Mouse (Mus musculus) CD4-positive, CD25-positive, alpha-beta regulatory T cell, adult 2 months (primary cell): ENCODE results near the gene Med20.
"Not testable (repeated sequence)": the region's sequence is repeated elsewhere in the genome, so short reads cannot be mapped to it uniquely, and the experiment has no call there.

ENCODE experiments used
- DNase-seq: peaks from one replicate; pipeline ENCODE4 v3.0.0-alpha.2; 2012; ENCODE audit warnings: low read depth, low spot score

Gene Med20

DNA sequence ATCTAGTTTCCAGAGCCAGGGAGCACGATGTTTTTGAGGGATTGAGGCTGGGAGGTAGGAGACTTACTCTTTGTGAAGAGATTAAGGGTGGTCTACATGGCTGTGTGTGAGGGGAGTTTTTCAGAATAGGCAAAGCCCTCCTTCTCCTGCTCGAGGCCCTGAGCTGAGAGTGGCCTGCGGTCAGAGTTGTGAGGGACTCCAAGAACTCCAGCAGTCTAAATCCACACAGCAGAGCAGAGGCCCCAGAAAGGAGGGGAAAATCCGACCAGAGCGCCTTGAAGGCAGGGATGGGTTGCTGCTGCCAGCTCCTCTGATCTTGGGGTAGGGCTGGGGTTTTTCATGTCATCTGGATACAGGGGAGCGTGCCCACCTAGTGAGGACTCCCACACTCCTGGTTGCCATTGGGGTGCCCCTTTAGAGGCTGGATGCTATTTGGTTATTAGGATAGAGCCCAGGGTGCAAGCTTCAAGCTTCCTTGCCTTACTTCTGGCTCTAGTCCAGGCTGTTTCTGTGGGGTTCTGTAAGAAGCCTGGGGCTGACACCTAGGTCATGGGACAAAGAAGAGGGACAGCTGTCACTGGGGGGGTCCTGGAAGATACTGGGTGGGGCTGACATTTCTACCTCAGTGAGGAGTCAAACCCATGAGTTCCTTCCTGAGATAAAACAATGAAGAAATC, 15.1 kb upstream of the Med20 start:
- DNase-seq: no peak

DNA sequence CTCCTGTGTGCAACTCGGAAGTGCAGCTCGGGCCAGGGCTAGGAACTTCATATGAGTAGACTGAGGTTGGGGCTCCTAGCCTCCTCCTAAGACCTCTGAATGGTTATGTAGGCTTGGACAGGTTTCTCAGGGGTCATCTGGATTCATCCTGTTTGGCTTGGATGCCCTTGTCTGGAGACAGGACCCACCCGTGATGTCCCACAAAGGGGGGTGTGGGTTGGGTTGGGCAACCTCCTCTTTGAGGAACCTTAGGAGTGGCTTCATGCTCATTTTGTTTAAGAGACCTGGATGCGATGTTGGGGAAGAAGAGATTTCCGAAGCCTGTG, 14.6 kb upstream of the Med20 start:
- DNase-seq: no peak

DNA sequence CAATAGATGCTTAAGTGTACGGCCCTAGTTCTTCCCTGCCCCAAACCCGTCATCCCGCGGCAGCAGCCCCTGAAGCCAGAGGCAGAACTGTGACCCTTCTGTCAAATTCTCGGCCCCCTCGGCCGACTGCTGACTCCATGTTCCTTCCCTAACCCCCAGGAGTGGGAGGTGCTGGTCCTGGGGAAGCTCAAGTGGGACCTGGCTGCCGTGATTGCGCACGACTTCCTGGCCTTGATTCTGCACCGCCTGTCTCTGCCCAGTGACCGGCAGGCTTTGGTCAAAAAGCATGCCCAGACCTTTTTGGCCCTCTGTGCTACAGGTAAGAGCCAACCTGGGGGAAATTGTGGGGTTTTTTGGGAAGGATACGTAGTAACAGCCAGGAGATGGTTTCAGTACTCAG, 14.1 kb upstream of the Med20 start:
- DNase-seq: no peak

DNA sequence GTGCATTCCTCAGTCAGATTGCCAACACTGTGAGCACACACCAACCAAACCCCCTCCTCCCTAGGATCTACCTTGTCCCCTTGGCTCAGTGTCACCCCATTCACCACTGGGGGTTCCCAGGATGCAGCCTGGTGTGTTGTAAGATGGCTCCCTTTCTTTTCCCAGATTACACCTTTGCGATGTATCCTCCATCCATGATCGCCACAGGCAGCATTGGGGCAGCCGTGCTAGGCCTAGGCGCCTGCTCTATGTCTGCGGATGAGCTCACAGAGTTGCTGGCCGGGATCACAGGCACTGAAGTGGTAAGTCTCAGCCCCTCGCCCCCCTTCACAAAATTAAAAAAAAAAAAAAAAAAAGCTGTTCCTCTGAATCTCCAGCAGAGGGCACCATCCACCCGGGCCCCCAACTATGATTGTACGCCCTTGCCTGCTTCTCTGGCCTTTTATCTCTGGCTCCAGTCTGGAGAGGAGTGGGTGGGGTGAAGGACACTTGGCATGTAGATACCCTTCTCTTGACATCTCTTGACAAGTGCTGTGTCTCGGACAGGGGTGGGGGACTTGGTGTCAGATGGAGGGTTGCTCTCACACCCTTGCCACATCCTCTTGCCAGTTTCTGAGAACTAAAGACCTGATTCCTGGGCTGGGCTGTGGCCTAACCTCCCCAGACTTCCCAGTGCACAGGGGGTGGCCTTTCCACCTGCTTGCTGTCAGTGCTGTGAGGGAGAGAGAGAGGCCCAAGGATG, 13.4 kb upstream of the Med20 start:
- peak; percentile 78 for DNase-seq

DNA sequence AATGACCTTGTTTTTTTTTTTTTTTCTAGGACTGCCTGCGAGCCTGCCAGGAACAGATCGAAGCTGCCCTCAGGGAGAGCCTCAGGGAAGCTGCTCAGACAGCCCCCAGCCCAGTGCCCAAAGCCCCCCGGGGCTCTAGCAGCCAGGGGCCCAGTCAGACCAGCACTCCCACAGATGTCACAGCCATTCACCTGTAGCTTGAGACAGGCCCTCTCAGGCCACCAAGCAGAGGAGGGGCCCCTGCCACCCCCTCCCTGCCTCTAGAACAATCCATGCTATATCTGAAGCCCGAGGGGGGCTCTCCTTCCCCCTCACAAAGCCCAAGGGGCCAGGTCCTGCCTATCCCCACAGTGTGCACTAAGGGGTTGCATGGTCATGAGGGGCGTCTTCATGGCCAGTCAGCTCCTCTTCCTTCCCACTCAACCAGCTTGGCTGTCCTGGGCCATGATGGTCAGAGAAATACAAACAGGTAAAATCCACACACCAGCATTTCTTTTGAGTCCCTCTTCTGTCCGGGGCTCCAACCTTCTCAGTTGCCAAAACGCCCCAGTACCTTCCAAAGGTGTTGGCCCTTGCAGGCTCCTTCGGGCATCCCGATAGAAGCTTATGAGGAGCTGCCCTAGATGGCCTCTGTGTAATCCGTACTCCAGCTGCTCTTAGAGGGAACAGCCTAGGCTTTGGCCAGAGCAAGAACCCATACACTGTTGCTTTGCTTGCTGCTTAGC, 12.6 kb upstream of the Med20 start:
- DNase-seq: not testable (repeated sequence)

DNA sequence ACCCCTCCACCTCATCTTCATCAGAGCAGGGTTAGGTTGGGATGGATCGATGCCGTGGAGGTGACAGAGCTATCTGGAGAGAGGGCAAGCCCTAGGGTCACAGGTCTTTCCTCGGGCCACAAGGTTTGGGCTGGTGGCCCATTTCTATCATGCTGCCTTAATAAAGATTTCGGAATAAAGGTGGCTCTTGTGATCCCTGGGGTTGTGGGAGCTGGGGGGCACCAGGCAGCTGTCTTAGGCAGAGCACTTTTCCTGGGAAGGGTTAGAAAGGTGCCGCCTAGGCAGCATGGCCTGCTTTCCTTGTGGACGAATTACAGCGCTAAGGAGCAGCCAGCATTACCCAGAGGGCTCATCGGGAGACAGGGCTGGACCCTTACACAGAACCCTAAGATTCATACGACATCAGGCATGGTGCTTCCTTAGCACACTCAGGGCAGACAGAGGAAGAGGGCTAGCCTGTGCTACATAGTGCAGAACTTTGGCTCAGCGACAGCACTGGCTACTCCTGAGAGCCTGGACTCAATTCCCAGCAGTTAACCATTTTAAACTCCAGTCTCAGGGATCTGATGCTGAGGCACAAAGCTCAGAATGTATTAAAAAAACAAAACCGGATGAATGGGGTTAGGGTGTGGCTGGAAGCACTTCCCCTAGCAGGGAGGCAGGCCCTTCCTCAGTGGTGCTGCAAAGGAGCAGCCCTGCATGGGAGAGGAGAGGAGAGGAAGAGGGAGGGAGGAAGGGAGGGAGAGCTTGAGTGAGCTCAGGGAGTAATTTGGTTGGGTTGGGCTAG, 11.7 kb upstream of the Med20 start:
- DNase-seq: peak; percentile 54

DNA sequence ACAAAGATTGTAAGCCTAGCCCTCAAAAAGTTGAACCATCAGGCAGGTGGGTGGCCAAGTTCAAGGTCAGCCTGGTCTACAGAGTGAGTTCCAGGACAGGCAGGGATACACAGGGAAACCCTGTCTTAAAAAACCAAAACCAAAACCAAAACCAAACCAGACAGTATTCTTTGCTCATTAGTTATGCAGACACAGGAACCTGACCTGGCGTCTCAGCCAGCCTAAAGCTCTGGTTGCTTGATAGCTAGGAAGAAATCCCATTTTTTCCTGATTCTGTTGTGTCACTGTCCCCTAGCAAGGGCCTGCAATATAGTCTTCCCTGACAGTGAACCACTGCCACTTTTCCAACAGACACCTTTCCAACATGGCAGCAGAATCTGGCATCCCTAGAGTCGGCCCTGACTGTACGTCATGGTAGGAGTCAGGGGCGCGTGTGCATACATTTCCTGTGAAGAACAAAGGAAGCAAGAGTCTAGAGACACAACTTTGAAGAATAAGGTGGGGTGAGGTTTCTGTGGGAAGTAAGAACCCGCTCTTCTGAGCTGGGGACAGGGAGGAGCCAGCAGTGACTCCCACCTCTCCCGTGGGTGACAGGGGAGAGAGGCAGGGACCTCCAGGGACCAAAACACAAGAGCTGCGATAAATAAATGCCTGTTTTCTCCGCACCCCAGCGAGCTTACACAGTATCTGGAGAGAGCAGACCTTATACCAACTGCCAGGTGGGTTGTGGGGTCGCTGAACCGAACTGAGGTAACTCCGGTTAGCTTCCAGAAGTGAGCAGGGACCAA, 10.6 kb upstream of the Med20 start:
- peak; percentile 77 for DNase-seq

DNA sequence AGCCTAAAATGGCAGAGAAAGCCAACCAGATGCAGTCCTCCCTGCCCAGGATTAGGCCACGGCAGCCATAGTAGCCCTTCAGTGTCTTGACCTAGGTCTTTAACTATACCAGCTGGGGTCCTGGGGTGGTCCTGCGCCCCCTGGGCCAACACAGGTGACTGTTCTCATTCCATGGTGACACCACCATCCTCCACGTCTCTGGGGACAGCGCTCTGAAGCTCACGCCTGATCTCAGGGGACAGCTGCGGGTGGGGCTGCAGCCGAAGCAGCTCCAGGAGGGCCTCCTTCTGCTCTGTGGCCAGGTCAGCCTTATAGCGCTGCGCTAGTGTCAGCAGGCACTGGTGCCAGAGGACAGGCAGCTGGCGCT, 10.0 kb upstream of the Med20 start:
- DNase-seq: no peak

DNA sequence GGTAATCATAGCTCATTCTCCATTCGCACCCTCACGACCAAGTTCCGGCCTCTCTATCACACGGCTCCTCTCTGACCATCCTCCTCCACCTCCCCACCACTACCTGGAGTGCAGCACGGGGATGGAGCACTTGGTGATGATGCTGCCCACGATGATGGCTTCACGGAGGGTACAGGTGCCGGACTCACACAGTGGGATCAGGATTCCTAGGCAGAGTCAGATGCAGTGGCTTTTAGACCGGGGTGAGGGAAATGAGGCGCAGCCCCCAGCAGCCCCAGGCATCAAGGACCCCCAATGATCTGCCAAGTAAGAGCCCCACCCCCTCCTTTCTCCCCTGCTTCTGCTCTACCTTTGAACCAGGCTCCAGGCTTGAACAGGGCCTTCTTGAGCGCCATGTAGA, 9.1 kb upstream of the Med20 start:
- DNase-seq: no peak

DNA sequence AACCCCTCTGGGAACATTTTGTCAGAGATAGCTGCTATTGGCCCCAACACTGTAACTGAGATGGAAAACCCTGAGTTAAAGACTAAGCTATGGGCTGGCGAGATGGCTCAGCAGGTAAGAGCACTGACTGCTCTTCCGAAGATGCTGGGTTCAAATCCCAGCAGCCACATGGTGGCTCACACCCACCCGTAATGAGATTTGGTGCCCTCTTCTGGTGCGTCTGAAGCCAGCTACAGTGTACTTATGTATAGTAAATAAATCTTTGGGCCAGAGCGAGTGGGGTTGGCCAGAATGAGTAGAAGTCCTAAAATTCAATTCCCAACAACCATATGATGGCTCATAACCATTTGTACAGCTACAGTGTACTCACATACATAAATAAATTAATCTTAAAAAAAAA, 5.2 kb upstream of the Med20 start:
- DNase-seq: peak; percentile 72

DNA sequence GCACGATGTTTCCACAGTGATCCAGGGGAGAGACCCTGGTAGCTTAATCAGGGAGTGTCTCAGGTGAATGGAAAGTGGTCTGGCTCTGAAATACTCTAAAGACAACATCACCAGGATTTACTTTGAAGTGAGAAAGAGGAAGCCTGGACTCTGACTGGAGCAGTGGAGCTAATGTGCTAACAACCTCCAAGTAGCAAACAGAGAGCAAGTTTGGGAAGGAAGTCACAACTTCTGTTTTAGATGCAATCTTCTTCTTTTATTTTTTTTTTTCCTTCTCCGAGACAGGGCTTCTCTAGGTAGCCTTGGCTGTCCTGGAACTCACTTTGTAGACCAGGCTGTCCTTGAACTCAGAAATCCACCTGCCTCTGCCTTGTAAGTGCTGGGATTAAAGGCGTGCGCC, 2.2 kb upstream of the Med20 start:
- no peak for DNase-seq

DNA sequence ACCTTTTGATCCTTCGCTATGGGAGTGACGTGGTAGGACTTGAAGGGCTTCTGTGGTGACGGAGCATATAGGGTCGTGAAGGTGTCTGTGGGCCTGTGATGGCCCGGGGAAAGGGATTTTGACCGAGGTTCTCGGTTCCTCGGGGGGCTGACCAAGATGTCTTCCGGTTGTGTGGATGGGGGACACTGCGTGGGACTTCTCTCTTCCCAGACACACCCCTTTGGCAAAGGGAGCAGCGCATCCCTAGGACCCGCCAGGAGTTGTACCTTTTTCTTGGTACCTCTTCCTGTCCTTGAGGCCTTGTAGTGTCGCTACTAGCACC, 240 bp downstream of the Med20 start:
- DNase-seq: no peak

DNA sequence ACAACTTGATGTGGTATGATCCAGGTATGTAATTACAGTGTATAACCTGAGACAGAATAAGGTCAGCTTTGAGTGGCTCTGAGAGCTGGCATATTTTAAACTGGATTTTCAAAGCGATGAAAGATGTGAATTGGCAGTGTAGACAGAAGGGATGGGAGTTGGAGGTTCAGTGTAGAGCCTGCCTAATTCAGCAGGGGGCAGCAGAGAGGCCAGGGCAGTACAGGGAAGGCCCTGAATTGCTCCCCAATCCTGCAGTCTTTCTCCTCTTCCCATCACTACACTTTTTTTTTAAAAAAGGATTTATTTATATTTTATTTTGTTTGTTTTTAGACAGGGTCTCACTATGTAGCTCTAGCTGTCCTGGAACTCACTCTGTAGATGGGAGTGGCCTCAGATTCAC, 2.6 kb downstream of the Med20 start:
- DNase-seq: peak; percentile 78

DNA sequence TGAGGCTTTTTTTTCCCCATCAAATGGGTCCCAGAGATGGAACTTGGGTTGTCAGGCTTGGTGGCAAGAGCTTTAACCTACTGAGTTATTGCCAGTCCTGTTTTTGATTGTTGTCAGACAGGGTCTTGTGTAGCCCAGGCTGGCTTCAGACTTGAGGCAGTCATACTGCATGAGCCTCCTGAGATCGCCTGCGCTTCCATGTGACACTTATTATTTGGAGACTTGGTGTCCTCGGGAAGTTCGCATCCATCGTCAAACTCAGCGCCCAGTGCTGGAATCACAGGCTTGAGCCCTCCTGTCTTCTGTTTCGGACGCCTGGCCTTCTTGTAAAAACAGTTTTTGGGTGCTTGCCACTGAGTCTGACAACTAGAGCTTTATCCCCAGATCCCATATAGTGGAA, 4.7 kb downstream of the Med20 start:
- no peak for DNase-seq

DNA sequence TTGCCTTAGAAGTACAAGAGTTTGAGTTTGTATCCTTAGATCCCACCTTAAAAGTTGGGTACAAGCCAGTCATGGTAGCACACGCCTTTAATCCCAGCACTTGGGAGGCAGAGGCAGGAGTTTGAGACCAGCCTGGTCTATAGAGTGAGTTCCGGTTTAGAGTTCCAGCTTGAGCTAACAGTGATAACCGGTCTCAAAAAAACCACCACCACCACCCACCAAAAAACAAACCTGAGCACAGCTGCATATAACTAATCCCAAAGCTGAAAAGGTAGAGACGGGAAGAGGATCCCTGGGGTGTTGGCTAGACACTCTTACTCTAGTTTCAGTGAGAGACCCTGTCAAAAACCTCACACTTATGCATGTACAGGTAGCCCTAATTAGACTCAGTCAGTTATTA, 5.3 kb downstream of the Med20 start:
- DNase-seq: no peak

DNA sequence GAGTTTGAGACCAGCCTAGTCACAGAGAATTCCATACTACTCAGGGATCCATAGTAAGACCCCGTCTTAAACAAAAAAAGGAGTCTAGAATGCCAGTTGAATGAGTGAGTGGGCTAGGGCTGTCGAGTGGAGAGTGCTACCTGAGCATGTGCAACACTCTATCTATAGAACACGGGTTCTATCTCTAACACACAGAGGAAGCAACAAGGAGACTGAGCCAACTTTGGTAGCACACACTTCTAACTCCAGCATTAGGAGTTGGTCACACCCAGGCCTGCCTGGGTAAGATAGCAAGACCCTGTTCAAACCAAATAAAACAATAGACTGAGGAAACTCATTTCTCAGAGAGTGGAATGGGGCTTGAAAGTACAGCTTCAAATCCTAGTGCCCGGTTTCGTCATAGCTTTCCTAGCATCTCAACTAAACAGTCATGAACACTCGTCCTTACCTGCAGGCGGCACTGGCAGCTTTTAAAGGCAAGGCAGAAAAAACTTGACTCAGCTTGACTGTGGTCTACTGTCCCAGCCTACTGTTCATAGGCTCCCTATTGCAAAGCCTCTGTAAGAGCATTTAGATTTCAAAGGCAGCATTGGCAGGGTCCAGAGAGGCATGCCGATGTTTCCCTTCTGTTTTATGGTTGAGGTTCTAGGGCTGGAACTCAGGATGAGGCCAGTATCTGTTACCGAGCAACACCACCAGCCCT, 6.4 kb downstream of the Med20 start:
- DNase-seq: no peak

DNA sequence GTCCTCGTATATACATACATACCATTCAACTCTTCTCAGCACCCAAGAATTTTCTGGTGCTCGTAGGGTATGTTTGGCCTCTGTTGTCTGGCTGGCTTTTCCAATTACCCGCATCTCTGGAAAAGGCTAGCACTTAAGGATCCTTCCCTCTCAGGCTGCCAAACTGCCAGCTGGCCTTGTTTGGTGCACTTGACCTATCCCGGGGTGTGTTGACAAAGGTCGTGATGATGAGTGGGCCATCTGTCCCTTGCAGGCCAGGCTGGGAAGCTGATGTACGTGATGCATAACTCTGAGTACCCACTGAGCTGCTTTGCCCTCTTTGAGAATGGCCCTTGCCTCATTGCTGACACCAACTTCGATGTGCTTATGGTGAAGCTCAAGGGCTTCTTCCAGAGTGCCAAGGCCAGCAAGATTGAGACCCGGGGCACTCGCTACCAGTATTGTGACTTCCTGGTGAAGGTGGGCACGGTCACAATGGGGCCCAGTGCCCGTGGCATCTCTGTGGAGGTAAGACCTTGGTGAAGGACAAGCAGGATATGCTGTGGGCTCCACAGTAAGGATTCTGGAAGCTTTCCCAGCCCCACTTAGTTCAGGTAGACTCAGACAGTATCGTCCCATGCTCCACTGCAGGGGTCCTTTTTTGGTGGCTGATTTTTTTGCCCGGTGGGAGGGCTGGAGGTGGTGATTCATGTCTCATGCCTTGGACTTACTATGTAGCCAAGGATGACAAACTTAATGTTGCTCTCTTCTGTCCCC, 7.4 kb downstream of the Med20 start:
- no peak for DNase-seq

DNA sequence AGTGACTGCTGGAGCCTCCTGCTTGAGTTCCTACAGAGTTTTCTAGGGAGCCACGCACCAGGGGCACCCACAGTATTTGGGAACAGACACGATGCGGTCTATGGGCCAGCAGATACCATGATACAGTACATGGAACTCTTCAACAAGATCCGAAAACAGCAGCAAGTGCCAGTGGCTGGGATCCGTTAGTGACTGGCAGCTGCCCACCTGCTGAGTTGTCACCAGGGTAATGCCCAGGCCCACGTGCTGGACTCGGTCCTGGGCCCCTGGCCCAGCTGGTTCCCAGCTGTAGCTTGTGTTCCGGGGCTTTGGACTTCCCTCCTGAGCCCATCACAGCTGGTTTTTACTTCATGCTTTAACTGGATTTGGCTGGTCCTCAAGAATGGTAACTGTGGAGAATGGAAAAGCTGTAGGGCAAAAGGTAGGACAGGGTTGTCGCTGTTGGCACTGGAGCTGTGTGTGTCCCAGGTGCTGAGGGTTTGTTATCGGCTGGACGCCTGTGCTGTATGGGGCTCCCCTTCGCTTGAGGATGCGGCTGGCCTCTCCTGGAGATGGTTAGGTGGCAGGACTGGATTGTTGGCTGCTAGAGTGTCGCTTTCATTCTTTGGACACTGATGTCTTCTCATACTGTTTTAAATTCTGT, 11.7 kb downstream of the Med20 start:
- DNase-seq: no peak

DNA sequence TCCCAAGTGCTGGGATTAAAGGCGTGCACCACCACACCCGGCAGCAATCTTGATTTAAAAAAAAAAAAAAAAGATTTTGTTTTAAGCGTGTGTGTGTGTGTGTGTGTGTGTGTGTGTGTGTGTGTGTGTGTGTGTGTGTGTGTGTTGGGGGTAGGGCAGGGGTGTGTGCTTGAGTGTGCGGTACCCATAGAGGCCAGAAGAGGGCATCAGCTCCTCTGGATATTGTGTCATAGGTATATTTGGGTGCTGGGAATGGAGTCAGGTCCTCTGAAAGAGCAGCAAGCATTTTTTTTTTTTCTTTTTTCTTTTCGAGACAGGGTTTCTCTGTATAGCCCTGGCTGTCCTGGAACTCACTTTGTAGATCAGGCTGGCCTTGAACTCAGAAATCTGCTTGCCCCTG, 13.2 kb downstream of the Med20 start:
- DNase-seq: not testable (repeated sequence)

DNA sequence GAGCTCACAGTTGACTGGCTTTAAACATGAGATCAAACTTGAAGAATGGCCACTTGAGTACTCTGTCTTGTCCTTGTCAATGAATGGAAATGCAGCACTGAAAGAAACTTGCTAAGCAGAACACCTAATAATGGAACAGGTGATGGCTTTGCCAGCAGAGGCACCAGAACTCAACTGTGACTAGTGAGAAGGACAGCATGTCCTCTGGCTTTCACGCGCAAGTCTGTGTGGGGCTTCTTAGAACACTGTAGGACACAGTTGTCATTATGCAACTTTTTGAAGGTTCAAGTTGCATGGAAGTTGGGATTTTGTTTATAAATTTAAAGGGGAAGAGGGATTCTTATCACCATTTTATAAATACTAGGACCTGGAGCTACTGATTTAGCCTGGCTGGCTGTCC, 13.7 kb downstream of the Med20 start:
- DNase-seq: no peak
